Mouse (Mus musculus) erythroblast, adult 5-6 weeks (primary cell): ENCODE data around the gene Fbxw2. TPM values are rescaled to one million over a fixed set of nuclear protein-coding genes. Genes with fewer than 3 reads are reported as not detected.
"Not testable (repeated sequence)": the region's sequence is repeated elsewhere in the genome, so short reads cannot be mapped to it uniquely, and the experiment has no call there.

Source experiments
- ATAC-seq: replicated peaks from 2 replicates; pipeline ENCODE4 v1.8.0; 2016; ENCODE audit warnings: moderate number of reproducible peaks, mild to moderate bottlenecking, moderate TSS enrichment, inconsistent platforms; ENCODE audit not compliant: poor library complexity, low FRiP score, severe bottlenecking
- total RNA-seq, 2 experiments: library from RNA; stranded (forward) in 1 of 2; stranded (reverse) in 1 of 2; fragments of 150-400 nt in 1 of 2; fragments of 200-764, 138-1000 nt in 1 of 2; gene quantifications; 2 replicates each; pipeline versions ENCODE4 v1.2.3 to v1.2.4; 2015 to 2017; ENCODE audit warnings: low replicate concordance in 2 of 2

The Fbxw2 gene
- total RNA-seq, 2 experiments from 2014 or later: 104 to 178 TPM

DNA sequence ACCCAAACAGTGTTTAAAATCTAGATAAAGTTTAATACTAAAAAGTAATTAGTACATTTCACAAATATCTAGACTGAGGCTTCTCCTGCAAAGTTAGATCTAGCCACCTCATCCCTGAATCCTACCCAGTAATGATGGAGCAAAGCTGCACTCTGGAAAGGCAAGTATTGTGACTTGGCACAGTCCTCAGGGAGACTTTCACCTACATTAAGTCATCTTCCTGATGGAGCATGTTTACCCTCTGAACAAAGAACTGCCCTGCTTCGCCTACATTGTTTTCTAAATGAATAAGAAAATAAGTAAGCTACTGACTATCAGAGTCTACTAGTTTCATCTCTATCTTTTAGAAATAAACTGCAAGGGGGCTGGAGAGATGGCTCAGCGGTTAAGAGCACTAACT lies 7.6 kb downstream of the Fbxw2 start:
- ATAC-seq: no peak

- ATAC-seq: peak; percentile 66; the same call in 1 of the 2 replicates
Observed at GRCm38 (mm10) chr2:34815893-34816292, 10.2 kb downstream of the Fbxw2 start.

- ATAC-seq: no peak
Observed at GRCm38 (mm10) chr2:34812706-34813105, 13.4 kb downstream of the Fbxw2 start.

- peak; percentile 58 for ATAC-seq
Observed at GRCm38 (mm10) chr2:34810775-34811174, 15.3 kb downstream of the Fbxw2 start.

DNA sequence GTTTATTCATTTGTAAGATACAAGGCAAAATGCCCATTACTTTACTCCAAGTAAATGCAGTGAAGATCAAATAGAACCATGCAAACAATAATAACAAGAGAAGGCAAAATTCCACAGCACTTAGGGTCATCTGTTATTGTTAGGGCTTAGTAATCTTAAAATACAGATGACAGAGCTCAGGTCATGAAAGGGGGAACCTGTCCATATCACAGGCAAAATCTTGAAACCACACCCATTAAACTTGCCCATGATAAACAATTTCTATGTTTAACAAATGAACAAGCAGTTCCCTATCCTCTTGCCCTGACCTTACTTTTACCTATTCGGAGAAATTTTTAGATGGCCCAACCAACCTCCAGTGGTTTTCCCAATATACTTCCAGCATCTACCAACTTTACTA lies 16.5 kb downstream of the Fbxw2 start:
- no peak for ATAC-seq

GRCm38 (mm10) chr2:34808057-34808456 lies 18.1 kb downstream of the Fbxw2 start:
- ATAC-seq: no peak

- 0 out of 2 replicates have a peak, but pooled peaks have one; percentile 13 for ATAC-seq
Observed at GRCm38 (mm10) chr2:34805364-34805950, 20.7 kb downstream of the Fbxw2 start.

DNA sequence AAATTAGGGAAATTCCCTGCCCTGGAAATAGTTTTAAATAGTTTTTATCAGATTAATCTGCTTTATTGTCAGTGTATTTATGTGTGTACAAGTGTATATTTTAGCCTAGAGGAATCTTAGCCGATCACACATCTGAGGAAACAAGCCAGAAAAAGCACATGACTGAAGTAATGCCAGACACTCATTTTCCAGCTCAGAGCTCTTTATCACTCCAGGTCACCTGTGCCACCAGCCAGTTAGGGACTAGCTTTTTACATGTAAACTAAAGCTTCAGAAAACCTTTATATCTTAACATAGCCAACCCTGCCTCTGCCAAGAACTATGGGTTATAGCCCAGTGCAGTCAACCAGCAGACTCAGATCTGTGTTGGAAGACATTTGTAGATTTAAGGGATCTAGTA lies 21.3 kb downstream of the Fbxw2 start:
- peak; percentile 70 for ATAC-seq

- no peak for ATAC-seq
Observed at GRCm38 (mm10) chr2:34804172-34804571, 21.9 kb downstream of the Fbxw2 start.

- ATAC-seq: no peak
Observed at GRCm38 (mm10) chr2:34803746-34804145, 22.4 kb downstream of the Fbxw2 start.

GRCm38 (mm10) chr2:34802565-34803245 lies 23.4 kb downstream of the Fbxw2 start:
- ATAC-seq: peak; percentile 24

- ATAC-seq: peak; percentile 76
Observed at GRCm38 (mm10) chr2:34801516-34802482, 24.3 kb downstream of the Fbxw2 start.

- no peak for ATAC-seq
Observed at GRCm38 (mm10) chr2:34800371-34800770, 25.7 kb downstream of the Fbxw2 start.

- ATAC-seq: peak; percentile 72
Observed at GRCm38 (mm10) chr2:34799357-34800256, 26.5 kb downstream of the Fbxw2 start, which contains the start of gene Rabepk. Gene Rabepk (minus strand): TSS chr2:34799912.

- ATAC-seq: peak; percentile 36; the same call in 1 of the 2 replicates
Observed at GRCm38 (mm10) chr2:34795426-34795825, 30.7 kb downstream of the Fbxw2 start.

DNA sequence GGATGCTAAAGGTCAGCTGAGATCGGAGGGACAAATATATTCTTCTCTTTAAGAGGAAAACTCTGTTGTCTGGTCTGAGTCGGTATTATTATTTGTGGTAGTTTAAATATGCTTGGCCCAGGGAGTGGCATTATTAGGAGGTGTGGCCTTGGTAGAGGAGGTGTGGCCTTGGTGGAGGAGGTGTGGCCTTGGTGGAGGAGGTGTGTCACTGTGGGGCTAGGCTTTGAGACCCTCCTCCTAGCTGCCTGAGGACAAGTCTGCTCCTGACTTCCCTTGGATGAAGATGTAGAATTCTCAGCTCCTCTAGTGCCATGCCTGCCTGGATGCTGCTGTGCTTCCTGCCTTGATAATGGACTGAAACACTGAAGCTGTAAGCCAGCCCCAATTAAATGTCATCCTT lies 31.6 kb downstream of the Fbxw2 start:
- ATAC-seq: no peak

GRCm38 (mm10) chr2:34792543-34792942 lies 33.6 kb downstream of the Fbxw2 start:
- not testable (repeated sequence) for ATAC-seq

- ATAC-seq: peak; percentile 87
Observed at GRCm38 (mm10) chr2:34790282-34790681, 35.8 kb downstream of the Fbxw2 start.

- ATAC-seq: peak; percentile 79
Observed at GRCm38 (mm10) chr2:34784085-34784484, 42.0 kb downstream of the Fbxw2 start.
